Mouse (Mus musculus) urinary bladder, postnatal 10 days (tissue): ENCODE measurements around the gene Cox4i2.

Experiments used
- DNase-seq: peaks from one replicate; pipeline ENCODE4 v3.0.0; 2022; ENCODE audit warnings: low spot score

Gene Cox4i2

DNA sequence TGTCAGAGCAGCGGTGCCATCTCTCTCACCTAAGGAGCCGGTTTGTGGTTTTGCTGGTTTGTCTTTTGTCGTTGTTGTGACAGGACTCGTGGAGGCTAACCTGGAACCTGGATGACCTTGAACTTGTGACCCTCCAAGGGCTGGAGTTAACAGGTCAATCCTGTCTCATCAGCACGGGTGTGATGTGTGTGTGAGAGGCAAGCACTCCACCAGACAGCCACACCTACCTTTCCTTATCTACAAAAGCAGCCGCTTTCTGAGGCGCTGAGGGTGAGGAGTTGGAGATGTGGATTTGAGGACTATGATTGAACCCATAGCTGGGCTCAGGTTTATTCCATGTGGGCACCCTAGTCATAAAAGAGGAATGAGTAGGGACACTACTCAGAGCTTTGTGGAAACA lies 15.7 kb downstream of the Cox4i2 start:
- no peak for DNase-seq

DNA sequence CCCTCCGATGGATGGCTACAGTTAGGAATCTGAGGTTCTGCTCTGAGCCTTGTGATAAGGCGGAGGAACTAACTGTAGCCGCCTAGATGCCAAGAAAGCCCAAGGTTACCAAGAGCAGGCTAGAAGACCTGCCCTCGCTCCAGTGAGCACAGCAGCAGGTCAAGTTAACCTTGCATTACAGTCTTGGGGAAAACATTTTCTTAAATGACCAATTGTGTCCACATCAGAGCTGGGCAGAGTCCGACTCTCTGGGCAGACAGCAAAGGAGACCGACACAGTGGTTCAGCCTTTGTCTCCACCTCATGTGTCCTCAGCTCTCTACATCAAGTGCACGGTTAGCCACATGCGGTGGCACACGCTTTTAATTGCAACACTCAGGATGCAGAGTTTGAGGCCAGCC lies 17.6 kb downstream of the Cox4i2 start:
- DNase-seq, result no peak

DNA sequence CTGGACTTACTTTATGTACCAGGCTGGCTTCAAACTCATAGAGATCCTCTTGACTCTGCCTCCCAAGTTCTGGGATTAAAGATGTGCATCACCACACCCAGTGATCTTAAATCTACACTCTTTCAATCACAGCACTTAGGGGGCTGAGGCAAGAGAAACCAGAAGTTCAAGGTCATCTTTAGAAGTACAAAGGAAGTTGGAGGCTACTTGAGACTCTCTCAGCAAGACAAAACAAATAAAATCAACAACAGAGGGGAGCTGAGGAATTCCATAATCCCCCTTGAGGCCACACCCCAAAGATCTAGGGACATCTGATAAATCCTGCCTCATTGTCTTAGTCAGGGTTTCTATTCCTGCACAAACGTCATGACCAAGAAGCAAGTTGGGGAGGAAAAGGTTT lies 18.3 kb downstream of the Cox4i2 start:
- no peak for DNase-seq

DNA sequence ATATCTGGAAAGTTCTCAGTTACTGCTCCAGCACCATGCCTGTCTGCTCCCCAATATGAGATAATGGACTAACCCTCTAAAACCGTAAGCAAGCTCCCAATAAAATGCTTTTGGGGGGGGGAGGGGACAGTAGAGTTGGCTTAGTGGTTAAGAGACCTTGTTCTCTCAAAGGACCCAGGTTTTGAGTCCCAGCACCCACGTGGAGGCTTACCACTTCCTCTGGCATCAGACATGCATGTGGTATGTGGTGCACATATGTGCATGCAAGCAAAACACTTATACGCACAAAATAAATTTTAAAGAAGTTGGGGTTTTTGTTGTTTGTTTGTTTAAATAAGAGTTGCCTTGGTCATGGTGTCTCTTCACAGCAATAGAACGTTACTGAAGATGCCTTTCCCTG lies 21.4 kb downstream of the Cox4i2 start:
- no peak for DNase-seq

DNA sequence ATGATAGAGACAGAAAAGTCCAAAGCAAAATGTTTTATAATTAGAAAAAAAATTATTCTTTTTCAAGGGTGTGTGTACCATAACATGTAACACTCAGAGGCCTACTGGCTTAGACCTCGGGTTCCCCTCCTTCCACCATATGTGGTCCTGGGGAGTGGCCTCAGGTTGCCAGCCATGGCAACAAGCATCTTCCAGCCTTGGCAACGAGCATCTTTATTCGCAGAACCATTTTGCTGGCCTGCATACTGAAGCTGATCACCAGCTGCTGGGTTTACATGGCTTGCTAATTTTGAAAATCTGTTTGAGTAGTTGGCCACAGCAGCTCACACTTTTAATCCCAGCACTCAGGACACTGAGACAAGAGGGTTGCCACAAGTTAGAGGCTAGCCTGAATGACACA lies 22.0 kb downstream of the Cox4i2 start:
- no peak for DNase-seq

DNA sequence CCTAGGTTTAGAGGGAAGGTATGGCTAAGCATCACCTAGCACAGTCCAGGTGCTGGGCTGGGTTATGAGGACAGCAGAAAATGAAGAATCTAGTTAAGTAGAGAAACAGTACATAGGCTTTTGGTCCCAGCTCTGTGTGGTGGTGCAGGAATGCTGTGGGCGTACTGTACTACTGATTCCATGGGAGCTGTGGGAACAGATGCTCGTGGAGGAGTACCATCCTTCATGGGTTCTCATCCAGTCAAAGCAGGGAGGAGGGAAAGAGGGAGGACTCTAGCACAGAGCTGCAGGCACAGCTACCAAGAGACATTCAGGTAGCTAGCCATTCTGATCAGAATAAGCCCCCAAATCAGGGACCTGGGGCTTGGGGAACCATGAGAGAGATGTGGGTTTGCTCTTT lies 22.5 kb downstream of the Cox4i2 start:
- DNase-seq, result no peak

DNA sequence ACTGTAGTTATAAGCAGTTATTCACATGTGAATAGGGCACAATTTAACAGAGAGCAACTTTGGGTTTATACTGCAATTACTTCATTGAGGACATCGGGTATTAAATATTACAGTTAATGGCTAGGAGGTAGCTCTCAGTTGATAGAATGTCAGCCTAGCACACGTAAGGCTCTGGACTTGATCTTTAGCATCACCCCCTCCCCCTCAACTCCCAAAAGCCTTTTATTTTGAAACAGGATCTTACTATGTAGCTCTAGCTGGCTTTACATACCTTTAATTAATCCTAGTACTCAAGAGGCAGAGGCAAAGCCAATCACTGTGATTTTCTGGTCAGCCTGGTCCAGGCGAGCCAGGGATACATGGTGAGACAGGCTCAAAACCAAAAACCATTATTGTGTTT lies 23.1 kb downstream of the Cox4i2 start:
- DNase-seq, result no peak

DNA sequence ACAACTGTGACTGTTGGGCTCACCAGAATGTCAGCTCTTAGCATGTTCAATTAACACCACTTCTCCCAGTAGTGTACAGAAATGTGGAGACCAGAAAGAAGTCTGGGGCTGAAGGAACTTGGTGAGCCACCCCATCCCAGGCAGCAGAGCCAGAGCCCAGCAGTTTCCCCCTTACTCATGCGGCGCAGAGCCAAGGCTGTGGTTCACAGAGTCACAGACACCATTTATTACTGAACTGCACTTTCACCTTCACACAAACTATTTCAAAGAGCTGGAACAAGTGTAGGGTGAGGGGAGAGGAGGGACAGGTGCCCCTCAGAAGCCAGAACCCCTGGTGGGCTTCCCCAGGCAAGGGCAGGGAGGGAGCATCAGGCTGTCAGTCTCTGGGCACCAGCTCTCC lies 26.5 kb downstream of the Cox4i2 start:
- DNase-seq, result no peak

DNA sequence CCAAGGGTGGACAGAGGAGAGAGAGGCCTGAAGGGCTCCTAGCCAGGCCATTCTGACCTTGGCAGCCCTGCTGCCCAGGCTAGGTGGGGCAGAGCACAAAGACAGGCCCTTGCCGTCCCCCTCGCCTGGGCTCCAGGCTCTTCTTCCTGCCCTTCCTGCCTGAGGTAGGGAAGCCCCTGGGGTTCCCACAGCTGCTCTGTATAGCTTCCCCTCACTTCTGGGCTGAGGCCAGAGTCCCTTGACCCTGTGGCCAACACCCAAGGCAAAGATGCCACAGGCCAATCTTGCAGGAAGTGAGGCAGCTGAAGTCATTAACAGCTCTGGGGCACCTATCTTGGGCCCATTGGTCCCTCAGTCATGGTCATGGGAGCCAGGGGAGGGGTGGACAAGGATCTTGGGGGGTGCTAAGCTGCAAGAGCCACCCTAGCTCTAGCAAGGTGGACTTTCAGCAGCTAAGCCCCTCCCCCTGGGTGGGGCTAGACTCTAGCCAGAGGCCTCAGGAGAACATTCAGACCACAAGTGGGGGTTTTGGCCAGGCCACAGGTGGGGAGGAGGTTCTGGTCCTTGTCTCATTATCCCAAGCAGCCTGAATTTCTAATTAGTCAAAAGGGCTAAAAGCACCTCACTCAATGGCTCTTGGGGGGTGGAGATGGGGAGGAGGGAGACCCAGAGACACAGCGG lies 27.2 kb downstream of the Cox4i2 start:
- DNase-seq, result no peak

DNA sequence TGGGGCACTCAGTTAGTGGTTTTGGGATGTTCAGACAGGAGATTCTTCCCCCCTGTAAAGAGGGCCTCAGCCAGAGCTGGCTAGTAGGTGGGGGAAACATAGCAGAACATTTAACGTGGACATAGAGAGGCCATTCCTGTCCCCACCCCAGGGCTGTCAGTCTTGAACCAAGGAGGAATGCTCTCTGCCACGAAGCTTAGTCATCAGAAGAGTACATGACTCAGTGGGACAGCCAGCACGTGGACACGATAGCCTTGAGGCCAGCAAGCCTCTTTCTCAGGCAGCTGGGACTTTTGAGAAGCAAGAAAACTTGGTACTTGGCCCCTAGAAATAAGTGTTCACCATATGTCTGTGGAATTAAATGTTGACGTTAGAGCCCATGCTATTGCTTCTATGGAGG lies 28.7 kb downstream of the Cox4i2 start:
- DNase-seq, result no peak

DNA sequence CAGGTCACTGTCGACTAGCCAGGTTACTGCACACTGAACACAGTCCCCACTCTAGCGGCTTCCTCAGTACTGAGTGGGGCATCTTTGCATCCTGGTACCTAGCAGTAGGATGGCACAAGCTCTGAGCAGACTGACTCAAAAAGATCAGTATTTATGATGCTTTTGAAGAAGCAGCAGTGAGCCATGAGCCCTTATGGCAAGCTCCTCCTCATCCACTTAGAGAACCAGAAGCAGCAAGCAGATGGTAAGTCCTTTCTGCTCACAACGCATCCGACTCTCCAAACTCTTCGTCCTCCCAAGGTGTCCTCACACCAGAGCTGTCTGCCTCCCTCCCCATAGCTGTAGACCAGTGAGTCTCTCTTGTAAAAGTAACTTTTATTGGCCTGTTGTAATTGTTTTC lies 29.3 kb downstream of the Cox4i2 start:
- no peak for DNase-seq

DNA sequence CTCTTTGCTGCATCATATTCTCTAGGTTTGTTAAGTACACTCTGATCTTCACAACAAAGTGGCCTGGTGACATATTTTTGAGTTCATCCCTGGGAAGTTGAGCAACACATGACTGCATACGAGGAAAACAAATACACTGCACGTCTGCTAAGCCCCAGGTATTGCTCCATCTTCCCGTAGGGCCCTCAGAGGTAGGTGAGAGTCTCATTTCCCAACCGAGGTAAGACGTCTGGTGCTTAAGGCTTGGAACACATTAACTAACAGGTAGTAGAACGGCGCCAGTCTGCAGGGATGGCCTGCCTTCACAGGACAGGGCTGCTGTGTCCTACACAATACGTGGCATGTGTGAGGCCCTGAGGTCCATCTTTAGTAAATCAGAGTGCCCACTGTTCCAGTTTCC lies 30.7 kb downstream of the Cox4i2 start:
- no peak for DNase-seq

DNA sequence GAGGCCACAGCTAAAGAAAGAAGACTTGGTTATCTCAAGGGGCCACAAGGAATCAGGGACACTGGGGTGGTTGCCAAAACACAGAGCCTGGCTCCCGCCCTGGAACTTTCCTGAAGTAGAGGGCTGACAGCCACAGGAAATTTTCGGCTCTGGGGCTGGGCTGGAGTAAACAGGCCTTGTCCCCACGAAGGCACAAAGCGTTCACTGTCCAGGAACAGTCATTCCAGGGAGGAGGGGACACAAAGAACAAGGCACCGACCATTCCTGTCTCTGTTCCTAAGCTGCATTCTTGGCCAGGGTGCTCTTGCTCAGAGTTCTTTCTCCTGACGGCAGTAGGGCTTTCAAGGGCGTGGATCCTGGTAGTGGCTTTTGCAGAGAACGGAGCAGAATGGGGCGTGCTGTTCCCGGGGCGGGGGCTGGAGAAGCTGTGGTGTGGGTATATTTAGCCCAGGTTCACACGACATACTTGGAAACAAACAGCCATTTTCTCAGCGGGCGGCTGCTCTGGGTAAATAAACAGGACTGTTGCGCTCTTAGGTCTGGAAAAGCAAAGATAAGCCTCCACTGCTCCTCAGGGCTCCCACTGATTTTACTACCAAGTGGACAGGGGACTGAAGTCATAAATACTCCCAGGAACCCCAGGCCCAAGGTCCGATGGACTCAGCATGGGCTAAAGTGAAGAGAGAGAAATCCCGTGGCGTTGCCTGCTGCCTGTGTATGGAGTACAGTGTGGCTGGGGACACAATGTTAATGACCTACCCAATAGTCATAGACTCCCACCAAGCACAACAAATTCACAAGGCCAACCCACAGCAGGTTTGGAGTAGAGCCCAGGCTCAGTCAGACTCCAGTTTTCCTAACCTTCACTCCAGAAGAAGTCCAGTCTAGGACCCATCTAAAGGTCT lies 31.7 kb downstream of the Cox4i2 start:
- DNase-seq, result no peak

DNA sequence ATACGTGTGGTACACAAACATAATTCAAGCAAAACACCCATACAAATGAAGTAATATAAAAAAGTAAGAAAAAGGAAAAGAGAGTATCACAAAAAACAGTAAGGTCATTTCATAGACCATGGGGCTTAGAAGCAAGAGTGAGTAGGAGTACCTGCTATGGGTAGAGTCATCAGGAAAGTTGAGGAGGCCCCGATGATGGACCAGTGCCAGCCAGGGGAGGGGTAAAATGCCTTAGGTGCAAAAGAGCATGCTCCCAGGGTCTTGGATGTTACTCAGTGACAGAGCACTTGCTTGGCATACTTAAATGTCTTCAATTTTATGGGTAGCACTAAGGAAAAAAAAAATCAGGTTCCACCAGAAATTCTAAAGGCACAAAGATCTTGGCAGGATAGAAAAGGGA lies 33.2 kb downstream of the Cox4i2 start:
- no peak for DNase-seq

DNA sequence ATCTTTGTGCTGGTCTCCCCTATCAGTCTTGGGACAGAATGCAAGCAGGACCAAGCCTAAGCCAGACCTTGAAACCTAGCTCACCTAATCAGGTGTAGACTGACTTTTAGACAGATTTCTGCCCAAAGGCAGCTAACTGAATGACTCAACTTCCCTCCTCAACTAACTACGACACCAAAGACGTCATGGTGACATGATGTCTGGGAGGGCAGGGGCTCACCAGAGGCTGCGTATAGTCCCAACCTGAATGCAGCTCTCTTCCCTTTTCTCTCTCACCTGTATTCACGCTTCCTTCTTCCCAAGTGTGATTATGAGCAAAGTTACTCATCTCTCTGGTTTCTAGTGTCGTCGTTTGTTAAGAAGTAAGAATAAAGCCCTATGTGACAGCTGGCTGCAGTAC lies 33.6 kb downstream of the Cox4i2 start:
- no peak for DNase-seq

DNA sequence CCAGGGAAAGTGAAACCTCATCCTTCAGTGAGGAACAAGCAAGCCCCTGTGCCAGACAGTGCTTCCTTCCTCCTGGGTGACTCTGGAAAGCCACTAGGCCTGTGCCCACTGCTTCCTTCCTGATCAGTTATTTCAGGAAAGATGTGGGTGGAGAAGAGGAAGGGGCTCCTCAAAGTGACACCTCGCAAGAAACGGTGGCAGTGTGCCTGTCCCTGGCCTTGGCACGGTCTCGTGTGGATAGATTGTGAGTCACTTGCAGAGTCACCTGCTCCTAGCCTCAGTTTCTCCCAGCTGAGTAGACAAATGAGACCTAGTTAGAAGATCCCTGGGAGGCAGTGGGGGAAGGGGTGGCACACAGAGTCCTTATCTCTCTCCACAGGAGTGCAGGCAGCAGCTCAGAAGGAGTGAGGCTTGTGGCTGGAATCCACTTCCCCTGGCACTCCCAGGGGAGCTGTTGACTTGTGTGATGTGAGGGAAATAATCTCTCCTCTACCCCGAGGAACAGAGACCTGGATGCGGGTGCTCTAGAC lies 35.0 kb downstream of the Cox4i2 start:
- DNase-seq, result no peak

DNA sequence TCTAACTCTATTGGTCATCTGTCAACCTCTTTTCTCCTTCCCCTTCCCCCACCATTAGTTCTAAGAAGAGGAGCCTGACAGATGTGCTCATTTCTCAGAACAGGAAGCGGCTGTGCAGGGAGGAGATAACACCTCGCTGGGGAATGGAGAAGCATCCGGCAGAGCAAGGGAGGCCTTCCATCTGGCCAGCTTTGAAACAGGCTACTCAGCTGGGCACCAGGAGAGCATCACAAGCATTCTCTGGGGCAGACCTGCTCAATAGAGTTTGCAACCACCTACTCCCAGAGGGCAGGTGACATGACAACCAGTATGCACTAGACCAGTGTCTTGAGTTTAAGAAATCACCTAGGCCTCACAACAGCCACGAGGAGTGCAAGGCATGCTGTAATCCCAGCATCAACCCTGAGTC lies 35.6 kb downstream of the Cox4i2 start:
- DNase-seq, result no peak

DNA sequence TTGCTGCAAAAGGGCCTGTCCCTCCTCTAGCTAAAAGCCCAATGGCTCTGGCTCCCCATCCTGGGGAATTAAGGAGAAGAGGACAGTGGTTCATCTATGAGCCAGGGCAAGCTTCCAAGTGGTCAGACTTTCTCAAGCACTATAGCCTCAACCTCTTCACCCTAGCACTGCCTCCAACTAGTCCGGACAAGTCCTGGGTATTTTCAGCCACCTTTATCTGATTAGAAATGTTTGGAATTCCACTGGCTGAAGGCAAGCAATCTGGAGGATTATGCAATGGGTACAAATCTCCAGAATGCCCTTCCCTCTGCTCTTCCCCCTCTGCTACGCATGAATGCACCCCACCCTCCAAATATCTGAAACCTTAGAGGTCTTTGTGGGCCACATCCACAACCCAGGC lies 38.5 kb downstream of the Cox4i2 start:
- DNase-seq, result no peak

DNA sequence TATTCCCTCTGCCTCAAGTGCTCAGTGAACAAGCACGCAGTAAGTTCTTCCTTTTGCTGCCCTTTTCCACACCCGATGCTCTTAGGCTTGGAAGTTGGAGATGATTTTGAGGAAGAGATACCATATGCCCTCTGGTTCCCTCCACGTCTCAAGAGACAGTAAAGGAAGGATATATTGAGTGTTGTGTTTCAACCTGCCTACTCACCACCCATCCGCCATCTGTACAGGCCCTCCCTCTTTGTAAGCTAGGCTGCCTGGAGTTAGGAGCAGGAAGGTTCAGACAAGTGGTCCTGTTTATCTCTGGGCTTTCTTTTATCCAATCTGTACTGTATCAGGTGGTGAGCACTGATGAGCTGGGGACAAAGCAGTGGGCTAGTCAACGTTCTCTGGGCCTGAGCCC lies 39.4 kb downstream of the Cox4i2 start:
- no peak for DNase-seq

DNA sequence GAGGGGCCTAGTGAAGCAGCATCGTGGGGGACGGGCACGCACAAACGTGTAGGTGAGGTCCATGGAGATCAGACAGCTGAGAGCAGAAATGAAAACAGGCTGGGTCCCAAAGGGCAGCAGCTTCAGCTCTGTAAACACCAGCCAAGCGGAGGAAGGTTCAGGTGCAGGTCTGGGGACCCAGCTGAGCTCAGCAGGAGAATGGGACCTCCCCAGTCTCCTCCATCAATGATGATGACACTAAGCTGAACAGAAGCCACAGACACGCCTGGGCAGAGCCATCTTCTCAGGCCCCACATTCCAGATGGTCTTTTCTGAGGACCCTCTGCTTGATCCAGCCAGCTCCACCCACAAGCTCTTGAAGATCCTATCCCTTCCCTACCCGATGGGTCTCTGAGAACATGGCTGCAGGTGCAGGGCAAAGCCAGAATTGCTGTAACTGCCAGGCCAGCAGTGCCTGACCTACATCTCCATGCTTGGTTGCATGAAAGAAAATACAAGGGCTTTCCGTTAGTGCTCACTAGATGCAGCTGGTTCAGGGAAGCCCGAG lies 40.4 kb downstream of the Cox4i2 start:
- no peak for DNase-seq

DNA sequence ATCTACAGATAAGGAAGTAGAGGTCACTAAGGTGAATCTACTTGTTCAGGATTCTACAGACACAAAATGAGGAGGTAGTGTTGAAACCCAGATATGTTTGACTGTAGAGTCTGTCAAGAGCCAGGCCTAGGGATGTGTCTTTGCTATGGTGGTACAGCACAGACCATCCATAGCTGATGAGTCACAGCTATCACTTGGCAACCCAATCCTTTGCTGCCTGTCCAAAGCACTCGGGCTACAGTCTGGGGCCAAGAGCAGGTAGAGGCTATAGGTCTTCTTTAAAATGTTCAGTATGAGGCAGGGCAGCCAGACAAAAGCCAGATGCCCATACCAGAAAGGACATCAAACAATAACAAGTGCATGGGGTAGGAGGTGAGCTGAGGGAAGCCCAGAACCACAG lies 43.6 kb downstream of the Cox4i2 start:
- no peak for DNase-seq

DNA sequence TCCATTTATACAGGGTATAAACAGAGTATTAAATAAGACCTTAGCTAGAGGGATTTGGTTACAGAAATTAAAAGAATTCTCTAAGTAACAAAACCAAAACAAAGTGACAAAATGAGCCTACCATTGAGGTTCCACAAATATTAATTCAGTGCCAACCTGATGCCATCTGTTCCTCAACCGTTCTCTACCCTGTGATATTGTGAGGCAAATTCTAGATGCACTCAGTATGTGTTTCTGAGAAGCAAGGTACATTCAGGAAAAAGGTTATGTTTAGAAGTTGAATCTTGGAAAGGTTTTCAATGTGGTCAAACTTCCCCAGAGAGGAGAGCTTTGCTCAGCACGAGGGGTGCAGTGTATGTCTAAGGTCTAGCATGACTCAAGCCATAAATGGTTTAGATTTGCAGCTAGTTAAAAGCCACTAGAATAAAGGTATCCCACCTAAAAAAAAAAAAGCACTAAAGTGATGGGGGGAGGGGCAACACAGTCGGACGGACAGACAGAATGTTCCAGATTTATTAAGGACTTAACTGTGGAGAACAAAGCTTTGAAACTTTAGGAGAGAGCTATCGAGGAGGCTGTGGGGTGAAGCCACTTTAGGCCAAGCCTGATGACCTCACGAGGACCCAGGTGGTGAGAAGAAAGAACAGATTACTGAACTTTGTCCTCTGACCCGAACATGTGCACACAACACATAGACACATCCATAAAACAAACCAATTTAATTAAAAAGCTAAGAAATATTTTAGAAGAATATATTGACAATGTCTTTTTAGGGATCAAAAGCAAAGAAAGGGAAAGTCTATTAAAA lies 46.2 kb downstream of the Cox4i2 start:
- DNase-seq, result no peak
